Mouse (Mus musculus): ENCODE data around the gene Tspo2. TPM values are rescaled to one million over a fixed set of nuclear protein-coding genes. Genes with fewer than 3 reads are reported as not detected.

The Tspo2 gene
- polyA plus RNA-seq, 1 experiment = not detected

DNA sequence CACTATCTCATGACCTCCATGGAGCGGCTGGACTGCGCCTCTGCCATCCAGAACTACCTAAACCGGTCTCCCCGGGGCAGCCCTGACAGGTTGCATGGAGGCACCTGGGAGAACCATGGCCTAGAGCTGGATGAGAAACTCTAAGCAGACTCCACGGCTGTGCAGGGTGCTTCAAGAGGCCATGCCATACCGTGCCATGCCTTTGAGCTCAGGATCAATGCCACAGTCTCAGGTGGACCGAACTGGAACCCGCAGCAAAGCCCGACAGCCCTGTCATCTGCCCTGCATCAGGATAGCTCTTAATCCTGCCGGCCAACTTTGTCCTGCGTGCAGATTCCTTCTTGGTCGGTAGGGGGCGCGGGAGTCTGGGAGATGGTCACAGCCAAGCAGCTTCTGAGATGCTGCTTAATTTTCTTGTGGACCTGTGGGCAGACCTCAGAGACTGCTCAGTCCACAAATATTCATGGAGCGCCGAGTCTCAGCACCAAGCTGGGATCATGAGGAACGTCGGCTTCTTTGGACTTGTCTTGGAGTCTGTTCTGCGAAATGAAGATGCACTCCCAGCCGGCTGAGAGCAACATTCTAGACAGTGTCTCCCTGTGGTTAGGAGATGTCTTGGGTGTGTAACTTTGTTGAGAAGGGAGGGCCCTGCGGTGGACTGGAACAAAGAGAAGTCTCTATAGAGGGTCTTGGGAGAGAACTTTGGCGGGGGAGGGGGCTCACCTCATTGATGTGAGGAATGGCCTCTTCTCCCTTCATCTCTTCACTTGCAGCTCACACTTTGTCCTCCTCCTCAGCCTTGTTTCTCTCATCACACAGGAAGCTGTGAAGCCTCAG, 16.3 kb upstream of the Tspo2 start:
- no peaks in the 10 kb centered on the region for H3K36me3 ChIP-seq (replicated peaks; ENCODE audit: low read length)
- H3K4me1 ChIP-seq = peaks cover 19% of the 10 kb centered on the region
- TF ChIP-seq FLI1 (IDR thresholded peaks at IDR 0.05; ENCODE audit: low read length) (no peak), GATA1 (IDR thresholded peaks at IDR 0.05; ENCODE audit: borderline replicate concordance, low read length) (no peak)
- H3K27me3 ChIP-seq (replicated peaks) = peaks cover 38% of the 10 kb centered on the region
- peak overlapping the region; percentile 58 for H3K4me3 ChIP-seq (replicated peaks)
- 0 out of 2 replicates have a peak, but pooled peaks cover 3% of the 10 kb centered on the region for H3K9me3 ChIP-seq

- no peak overlapping the region for H3K4me3 ChIP-seq (replicated peaks)
- no peak for TF ChIP-seq GATA1 (IDR thresholded peaks at IDR 0.05; ENCODE audit: borderline replicate concordance, low read length)
- no peak for TF ChIP-seq FLI1 (IDR thresholded peaks at IDR 0.05; ENCODE audit: low read length)
- no peaks in the 10 kb centered on the region for H3K36me3 ChIP-seq (replicated peaks; ENCODE audit: low read length)
These were observed 15.6 kb upstream of the Tspo2 start for GRCm38 (mm10) chr17:48466769-48467394.

DNA sequence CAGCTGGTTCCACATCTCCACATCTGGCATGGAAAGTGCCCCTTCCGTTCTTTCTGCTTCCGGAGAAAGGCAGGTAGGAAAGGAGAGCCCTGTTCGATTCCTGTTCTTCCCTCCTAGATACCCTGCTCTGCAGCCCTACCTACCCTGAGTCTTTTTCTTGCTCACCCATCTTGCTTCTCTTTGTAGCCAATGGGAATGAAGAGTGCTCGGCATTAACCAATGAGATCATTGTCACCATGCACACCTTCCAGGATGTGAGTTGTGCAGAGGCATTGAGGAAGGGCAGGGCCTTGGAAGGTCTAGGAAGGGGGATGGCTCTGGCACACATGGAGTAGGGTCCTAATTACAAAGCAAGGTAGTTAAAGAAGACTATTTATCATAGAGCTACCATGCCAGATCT, 12.1 kb upstream of the Tspo2 start:
- TF ChIP-seq GATA1 (IDR thresholded peaks at IDR 0.05; ENCODE audit: borderline replicate concordance, low read length) = no peak
- no peak for TF ChIP-seq FLI1 (IDR thresholded peaks at IDR 0.05; ENCODE audit: low read length)
- Histone ChIP-seq H3K27me3 (replicated peaks) (peaks cover 62% of the 10 kb centered on the region), H3K36me3 (replicated peaks; ENCODE audit: low read length) (no peaks in the 10 kb centered on the region), H3K9me3 (no peaks in the 10 kb centered on the region), H3K4me1 (peaks cover 19% of the 10 kb centered on the region), H3K4me3 (replicated peaks) (no peak overlapping the region)

More at GRCm38 (mm10) chr17:48466769-48467394, 15.6 kb upstream of the Tspo2 start:
- peaks cover 41% of the 10 kb centered on the region for H3K27me3 ChIP-seq (replicated peaks)
- peaks cover 19% of the 10 kb centered on the region for H3K4me1 ChIP-seq
- H3K9me3 ChIP-seq = 0 out of 2 replicates have a peak, but pooled peaks cover 3% of the 10 kb centered on the region

GRCm38 (mm10) chr17:48462096-48462495, 10.8 kb upstream of the Tspo2 start:
- H3K9me3 ChIP-seq = no peaks in the 10 kb centered on the region
- no peaks in the 10 kb centered on the region for H3K36me3 ChIP-seq (replicated peaks; ENCODE audit: low read length)
- no peak overlapping the region for H3K4me3 ChIP-seq (replicated peaks)
- TF ChIP-seq FLI1 (IDR thresholded peaks at IDR 0.05; ENCODE audit: low read length) = no peak
- TF ChIP-seq GATA1 (IDR thresholded peaks at IDR 0.05; ENCODE audit: borderline replicate concordance, low read length) = no peak
- peaks cover 9% of the 10 kb centered on the region for H3K4me1 ChIP-seq
- H3K27me3 ChIP-seq (replicated peaks) = peaks cover 63% of the 10 kb centered on the region

DNA sequence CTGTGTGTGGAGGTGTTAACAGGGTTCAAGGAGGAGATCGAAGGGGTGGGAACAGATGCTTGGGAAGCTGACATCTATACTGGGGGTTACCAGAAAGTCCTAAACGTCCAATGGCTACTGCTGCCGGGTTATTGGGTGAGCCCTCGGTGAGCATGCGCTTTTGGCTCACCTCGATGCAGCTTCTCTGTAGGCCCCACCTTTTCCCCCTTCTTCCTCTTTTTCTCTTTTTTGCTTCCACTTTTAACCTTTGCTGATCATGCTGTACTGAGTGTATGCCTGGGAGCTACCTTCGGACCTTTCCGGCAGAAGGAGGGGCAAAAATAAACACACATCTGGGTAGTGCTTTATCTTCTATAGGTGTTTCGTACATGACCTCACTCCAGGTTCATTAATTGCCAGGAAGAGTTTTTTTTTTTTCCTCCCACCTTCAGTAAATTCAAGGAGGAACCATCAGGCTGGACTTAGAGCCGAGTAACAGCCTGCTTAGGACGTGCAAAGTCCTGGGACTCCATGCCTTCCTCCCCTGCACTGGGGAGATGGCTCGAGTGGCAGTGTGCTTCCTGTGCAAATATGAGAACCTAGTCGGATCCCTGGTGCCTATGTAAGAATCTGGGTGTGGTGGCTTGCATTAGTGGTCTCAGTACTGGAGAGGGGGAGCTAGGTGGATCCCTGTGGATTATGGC, 6.8 kb upstream of the Tspo2 start:
- H3K4me1 ChIP-seq = no peaks in the 10 kb centered on the region
- H3K36me3 ChIP-seq (replicated peaks; ENCODE audit: low read length) = no peaks in the 10 kb centered on the region
- H3K4me3 ChIP-seq (replicated peaks) = no peak overlapping the region

DNA sequence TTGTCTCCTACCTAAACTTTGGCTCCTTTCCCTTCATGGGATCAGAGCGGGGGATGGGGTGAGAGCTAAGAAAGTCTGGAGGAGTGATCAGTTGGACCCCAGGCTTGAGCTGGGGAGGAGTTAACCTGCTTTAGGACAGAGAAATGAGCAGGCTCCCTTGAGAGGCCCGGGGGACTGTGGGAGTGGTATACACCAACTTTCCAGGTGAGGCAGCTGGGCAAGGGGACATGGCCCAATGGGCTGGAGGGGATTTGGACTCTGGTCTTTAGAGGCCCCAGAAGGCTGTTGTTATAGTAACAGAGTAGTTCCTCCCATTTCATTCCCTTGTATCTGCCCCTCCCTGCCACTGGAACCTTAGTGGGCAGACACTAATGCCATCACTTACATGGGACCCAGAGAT, 4.6 kb upstream of the Tspo2 start:
- H3K27me3 ChIP-seq (replicated peaks) = peaks cover 30% of the 10 kb centered on the region
- H3K9me3 ChIP-seq = no peaks in the 10 kb centered on the region
- H3K4me1 ChIP-seq = peaks cover 12% of the 10 kb centered on the region
- TF ChIP-seq GATA1 (IDR thresholded peaks at IDR 0.05; ENCODE audit: borderline replicate concordance, low read length) = no peak
- no peak for TF ChIP-seq FLI1 (IDR thresholded peaks at IDR 0.05; ENCODE audit: low read length)
- no peak overlapping the region for H3K4me3 ChIP-seq (replicated peaks)
- no peaks in the 10 kb centered on the region for H3K36me3 ChIP-seq (replicated peaks; ENCODE audit: low read length)

More for the DNA sequence above, 6.8 kb upstream of the Tspo2 start:
- Histone ChIP-seq H3K27me3 (replicated peaks) (peaks cover 34% of the 10 kb centered on the region), H3K9me3 (no peaks in the 10 kb centered on the region)
- TF ChIP-seq FLI1 (IDR thresholded peaks at IDR 0.05; ENCODE audit: low read length) (no peak), GATA1 (IDR thresholded peaks at IDR 0.05; ENCODE audit: borderline replicate concordance, low read length) (no peak)

- Histone ChIP-seq H3K9me3 (no peaks in the 10 kb centered on the region), H3K36me3 (replicated peaks; ENCODE audit: low read length) (no peaks in the 10 kb centered on the region), H3K27me3 (replicated peaks) (peaks cover 21% of the 10 kb centered on the region), H3K4me1 (peaks cover 17% of the 10 kb centered on the region), H3K4me3 (replicated peaks) (no peak within 1 kb of the TSS)
- no peak for TF ChIP-seq FLI1 (IDR thresholded peaks at IDR 0.05; ENCODE audit: low read length)
- TF ChIP-seq GATA1 (IDR thresholded peaks at IDR 0.05; ENCODE audit: borderline replicate concordance, low read length) = no peak
These were observed 3.4 kb upstream of the Tspo2 start, which contains the start of gene Unc5cl for GRCm38 (mm10) chr17:48454688-48455087. Gene Unc5cl (plus strand): TSS chr17:48454901.

- Histone ChIP-seq H3K36me3 (replicated peaks; ENCODE audit: low read length) (no peaks in the 10 kb centered on the region), H3K9me3 (no peaks in the 10 kb centered on the region), H3K4me3 (replicated peaks) (no peak overlapping the region), H3K4me1 (peaks cover 17% of the 10 kb centered on the region), H3K27me3 (replicated peaks) (peaks cover 18% of the 10 kb centered on the region)
- no peak for TF ChIP-seq FLI1 (IDR thresholded peaks at IDR 0.05; ENCODE audit: low read length)
- TF ChIP-seq GATA1 (IDR thresholded peaks at IDR 0.05; ENCODE audit: borderline replicate concordance, low read length) = no peak
These were observed 2.9 kb upstream of the Tspo2 start for GRCm38 (mm10) chr17:48454190-48454589.

DNA sequence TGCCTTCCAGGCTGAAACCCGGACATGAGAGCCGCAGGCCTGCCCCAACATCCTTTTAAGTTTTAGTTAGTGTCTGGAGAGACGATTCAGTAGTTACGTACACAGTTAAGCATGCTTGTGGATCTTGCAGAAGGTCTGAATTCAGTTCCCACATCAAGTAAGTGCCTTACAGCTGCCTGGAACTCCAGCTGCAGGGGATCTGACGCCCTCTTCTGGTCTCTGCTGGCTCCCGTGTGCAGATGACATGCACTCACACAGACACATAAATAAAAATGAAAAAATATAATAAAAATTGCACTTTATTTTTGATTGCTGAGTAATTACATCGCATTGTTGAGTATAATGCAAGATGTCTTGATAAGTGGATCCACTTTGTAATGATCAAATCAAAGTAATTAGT, 2.2 kb upstream of the Tspo2 start:
- TF ChIP-seq GATA1 (IDR thresholded peaks at IDR 0.05; ENCODE audit: borderline replicate concordance, low read length) = no peak
- TF ChIP-seq FLI1 (IDR thresholded peaks at IDR 0.05; ENCODE audit: low read length) = no peak
- Histone ChIP-seq H3K36me3 (replicated peaks; ENCODE audit: low read length) (no peaks in the 10 kb centered on the region), H3K4me1 (peaks cover 18% of the 10 kb centered on the region), H3K27me3 (replicated peaks) (peaks cover 20% of the 10 kb centered on the region), H3K4me3 (replicated peaks) (no peak overlapping the region), H3K9me3 (no peaks in the 10 kb centered on the region)

All from megakaryocyte, embryonic 14.5 days (primary cell).